Mouse (Mus musculus): Measurements from ENCODE around the gene 1810010D01Rik. TPM values are rescaled to one million over a fixed set of nuclear protein-coding genes. Genes with fewer than 3 reads are reported as not detected.

The 1810010D01Rik gene
- not detected for polyA plus RNA-seq (2017; shearing (Covaris generic))

DNA sequence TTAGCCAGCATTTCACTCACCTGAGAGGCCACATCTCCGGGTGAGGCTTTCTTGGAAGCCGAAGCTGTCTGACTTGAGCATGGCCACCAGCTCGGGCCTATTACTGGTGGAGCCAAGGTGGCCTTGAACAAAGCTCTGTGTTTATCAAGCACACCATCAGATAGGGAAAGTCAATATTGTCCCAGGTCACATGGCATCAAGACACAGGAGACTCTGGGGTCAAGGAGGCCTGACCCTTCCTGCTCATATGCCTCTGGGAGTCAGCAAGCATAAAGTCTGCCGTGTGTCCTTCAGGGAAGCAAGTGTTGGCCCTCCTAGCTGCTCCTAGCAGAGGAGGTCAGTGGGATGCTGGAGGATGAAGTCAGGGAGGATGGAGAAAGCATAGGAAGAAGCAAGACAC is at the start of gene 1810010D01Rik:
TSS of gene 1810010D01Rik (minus strand) at position 114 of the 400 bp plus-strand sequence.

Other genes starting within 250 kb of the 1810010D01Rik start
- gene Tpcn2, start 75.9 kb upstream of the 1810010D01Rik start, polyA plus RNA-seq (2017; shearing (Covaris generic)), result 12.5 TPM
- not detected for gene Mrgprf, start 92.7 kb upstream of the 1810010D01Rik start, polyA plus RNA-seq (2017; shearing (Covaris generic))
- gene Mrgprd, start 106.7 kb upstream of the 1810010D01Rik start, polyA plus RNA-seq (2017; shearing (Covaris generic)), result not detected

Data from effector memory CD4-positive, alpha-beta T cell, adult 7 months (primary cell).